Comparison of ENCODE assay signal across 12 mouse cellular contexts in genomic region chr13:29940071-29940470, GRCm38 (mm10).
"Had no signal": no experiment of that assay in that cellular context is flagged by ENCODE, and none has a peak within 500 bp of the region (broad histone marks: within the 10 kb centered on the region; RNA-seq: fewer than 3 reads in every experiment).

No protein-coding gene starts in this region.

- H3K9me3 ChIP-seq: intestine, embryonic 15.5 days; lung, embryonic 15.5 days had no signal

- H3K4me3 ChIP-seq: intestine, embryonic 15.5 days; lung, embryonic 15.5 days had no signal

- ATAC-seq: intestine, embryonic 15.5 days had no signal

- H3K27me3 ChIP-seq: intestine, embryonic 15.5 days; lung, embryonic 15.5 days had no signal

- DNase-seq: left cerebral cortex, postnatal 4 days; lung, adult 18-20 months; lung, postnatal 10 days; lung, postnatal 36 days; midbrain, embryonic 14.5 days; thymus, adult 18-20 months; thymus, postnatal 36 days had no signal

- H3K27ac ChIP-seq: intestine, embryonic 15.5 days; liver, embryonic 14.5 days; lung, embryonic 15.5 days had no signal

- H3K4me2 ChIP-seq: intestine, embryonic 15.5 days; liver, embryonic 11.5 days; lung, embryonic 15.5 days; midbrain, embryonic 11.5 days had no signal

- H3K9ac ChIP-seq: intestine, embryonic 15.5 days; liver, embryonic 14.5 days; lung, embryonic 15.5 days had no signal
